Mouse (Mus musculus): ENCODE measurements around the gene Pald1. TPM values are rescaled to one million over a fixed set of nuclear protein-coding genes. Genes with fewer than 3 reads are reported as not detected.

The Pald1 gene
- polyA plus RNA-seq, 1 experiment from 2014 or later, result 21.8 TPM

Other genes starting within 250 kb of the Pald1 start
- gene Sgpl1, start 235.8 kb downstream of the Pald1 start, polyA plus RNA-seq (2015; fragmentation: Nextera tagmentation; extraction: Ambion mirVana), result 23.4 and 42.2 TPM in 2 replicates
- 4.3 and 41.6 TPM in 2 replicates for gene Tbata, start 211.6 kb downstream of the Pald1 start, polyA plus RNA-seq (2015; fragmentation: Nextera tagmentation; extraction: Ambion mirVana)
- gene Adamts14, start 110.1 kb downstream of the Pald1 start, polyA plus RNA-seq (2015; fragmentation: Nextera tagmentation; extraction: Ambion mirVana), result 1.4 and 2.3 TPM in 2 replicates
- gene Prf1, start 85.7 kb downstream of the Pald1 start, polyA plus RNA-seq (2015; fragmentation: Nextera tagmentation; extraction: Ambion mirVana), result 0.09 TPM in 1 of 2 replicates, not detected in the other
- gene Nodal, start 34.4 kb upstream of the Pald1 start, polyA plus RNA-seq (2015; fragmentation: Nextera tagmentation; extraction: Ambion mirVana), result 0.09 TPM in 2 replicates
- 50.6 and 63.6 TPM in 2 replicates for gene Eif4ebp2, start 69.1 kb upstream of the Pald1 start, polyA plus RNA-seq (2015; fragmentation: Nextera tagmentation; extraction: Ambion mirVana)
- gene Lrrc20, start 92.3 kb upstream of the Pald1 start, polyA plus RNA-seq (2015; fragmentation: Nextera tagmentation; extraction: Ambion mirVana), result 10.4 and 12.9 TPM in 2 replicates
- gene Npffr1, start 212.0 kb upstream of the Pald1 start, polyA plus RNA-seq (2015; fragmentation: Nextera tagmentation; extraction: Ambion mirVana), result not detected in 2 replicates